Mouse (Mus musculus) cerebellum, adult 8-10 months (tissue): Measurements from ENCODE around the gene Spats2.
"Not testable (repeated sequence)": the region's sequence is repeated elsewhere in the genome, so short reads cannot be mapped to it uniquely, and the experiment has no call there.

ENCODE experiments used
- DNase-seq: peaks from one replicate; pipeline ENCODE4 v3.0.0; 2022

The Spats2 gene

DNA sequence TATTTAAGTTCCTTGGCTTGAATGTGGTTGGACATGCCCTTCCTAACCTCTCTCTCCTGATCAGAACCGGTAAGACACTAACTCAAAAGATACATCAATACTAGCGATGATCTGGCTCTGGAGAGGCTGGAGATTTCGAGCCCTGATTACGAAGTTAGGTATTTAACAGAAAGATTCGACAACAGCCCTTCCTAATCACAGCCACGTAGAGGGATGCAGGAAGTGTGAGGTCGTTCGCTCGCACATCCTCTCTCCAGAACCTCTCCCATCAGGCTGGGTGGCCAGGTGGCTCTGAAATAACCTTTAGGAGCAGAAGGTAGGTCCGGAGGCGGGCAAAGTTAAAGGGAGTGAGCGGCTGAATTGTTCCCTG lies at the start of gene Spats2:
Gene Spats2 (plus strand): TSS at position 206 of the 370 bp plus-strand sequence.
- no peak for DNase-seq

DNA sequence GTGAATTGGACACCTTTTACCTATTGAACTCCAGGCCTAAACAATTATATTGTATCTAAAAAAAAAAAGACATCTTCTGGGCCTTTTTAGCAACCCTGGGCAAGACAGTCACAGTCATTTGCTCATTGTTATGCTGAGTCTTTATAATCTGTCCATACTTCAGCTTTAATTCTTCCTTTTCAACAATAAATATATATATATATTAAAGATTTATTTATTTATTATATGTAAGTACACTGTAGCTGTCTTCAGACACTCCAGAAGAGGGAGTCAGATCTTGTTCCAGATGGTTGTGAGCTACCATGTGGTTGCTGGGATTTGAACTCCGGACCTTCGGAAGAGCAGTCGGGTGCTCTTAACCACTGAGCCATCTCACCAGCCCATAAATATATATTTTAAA lies 49.7 kb upstream of the Spats2 start:
- not testable (repeated sequence) for DNase-seq

DNA sequence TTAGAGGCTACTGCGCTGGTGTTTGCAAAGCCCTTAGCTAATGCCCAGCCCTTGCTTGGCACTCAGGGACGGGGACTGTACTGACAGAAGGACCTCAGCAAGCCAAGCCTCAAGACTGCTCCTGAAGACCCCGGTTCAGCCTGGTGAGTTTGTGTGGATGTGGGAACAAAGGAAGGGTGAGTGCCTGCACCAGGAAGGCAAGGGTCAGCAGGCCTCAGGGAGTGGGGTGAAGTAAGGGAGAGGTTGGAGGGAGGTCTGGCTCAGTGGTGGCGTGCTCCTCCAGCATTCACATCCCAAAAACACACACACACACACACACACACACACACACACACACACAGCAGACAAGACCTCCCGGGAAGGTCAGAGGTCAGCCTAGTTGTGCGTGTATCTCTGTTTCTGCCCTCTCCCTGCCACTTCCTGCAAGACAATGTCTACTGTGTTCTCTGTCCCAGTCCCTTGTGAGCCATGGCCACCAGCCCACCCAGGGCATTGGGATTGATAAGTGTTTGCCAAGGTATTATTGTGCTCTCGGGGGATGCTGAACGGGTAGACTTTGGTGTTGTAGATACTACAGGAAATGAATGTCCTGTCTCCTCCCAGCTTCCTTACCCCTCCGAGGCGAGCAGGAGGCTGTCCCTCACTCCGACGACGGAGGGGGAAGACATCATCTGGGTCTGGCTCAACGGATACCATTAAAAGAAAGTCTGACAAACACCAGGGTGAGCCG lies 47.4 kb upstream of the Spats2 start:
- no peak for DNase-seq

DNA sequence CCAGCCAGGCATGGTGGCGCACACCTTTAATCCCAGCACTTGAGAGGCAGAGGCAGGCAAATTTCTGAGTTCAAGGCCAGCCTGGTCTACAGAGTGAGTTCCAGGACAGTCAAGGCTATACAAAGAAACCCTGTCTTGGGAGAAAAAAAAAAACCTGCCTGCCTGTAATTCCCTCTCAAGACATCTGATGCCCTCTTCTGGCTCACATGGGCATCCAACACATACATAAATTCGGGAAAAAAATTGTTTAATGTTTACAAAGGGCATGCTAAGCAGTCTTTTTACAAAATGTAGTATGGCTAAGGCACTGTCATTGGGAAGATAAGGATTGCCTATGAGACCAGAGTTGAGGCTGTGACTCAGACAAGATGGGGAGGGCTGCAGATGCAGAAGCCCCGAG lies 45.9 kb upstream of the Spats2 start:
- no peak for DNase-seq

DNA sequence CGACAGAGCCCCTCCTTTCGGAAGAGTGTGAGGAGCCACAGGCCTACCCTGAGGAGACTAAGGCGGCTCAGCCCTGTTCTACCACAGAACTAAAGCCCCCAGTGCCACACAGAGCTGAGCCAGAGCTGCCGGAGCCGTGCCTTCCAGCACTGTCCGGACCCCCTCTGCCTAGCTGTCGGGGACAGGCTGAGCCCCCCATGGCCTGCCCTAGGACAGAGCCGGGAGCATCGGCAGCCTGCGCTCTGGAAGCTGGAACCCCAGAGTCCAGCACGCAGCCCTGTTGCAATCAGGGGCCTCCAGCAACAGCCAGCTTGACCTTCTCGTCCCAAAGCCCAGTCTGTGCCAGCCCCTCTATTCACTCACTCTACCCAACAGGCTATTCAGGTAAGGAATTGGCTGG lies 43.4 kb upstream of the Spats2 start:
- DNase-seq: no peak

DNA sequence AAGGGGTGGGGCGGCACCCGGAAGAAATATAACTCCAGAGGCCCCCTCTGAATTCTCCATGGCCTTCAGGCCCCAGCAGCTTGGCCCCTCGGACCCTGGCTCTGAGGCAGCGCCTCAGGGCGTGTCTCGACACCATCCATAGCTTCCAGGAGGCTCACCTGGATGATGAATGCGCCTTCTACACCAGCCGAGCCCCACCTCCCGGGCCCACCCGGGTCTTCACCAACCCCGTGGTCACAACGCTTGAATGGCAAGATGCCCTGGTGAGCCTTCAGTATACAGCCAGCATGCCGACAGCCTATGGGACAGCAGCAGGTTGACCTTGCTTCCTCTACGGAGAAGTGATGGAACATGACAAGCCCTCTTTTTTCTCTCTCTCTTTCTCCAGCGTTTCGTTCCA lies 42.9 kb upstream of the Spats2 start:
- no peak for DNase-seq

DNA sequence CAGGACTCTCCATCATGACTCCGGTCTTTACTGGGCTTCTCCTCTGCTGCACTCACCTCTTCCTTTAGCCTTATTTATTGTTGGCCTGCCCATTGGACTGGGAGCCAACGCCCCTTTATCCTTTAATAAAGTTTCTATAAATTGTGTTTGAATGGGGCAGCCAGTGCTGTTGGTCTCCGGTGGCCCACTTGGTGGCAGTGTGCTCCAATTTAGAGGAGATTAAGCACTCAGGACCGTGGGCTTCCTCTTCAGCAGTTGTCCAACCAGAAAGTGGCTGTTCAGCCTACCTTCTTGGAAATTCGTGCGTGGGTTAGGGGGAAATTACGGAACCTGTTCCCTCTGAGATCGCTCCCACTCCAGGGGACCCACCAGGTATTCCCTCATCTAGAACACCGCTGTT lies 42.5 kb upstream of the Spats2 start:
- no peak for DNase-seq

DNA sequence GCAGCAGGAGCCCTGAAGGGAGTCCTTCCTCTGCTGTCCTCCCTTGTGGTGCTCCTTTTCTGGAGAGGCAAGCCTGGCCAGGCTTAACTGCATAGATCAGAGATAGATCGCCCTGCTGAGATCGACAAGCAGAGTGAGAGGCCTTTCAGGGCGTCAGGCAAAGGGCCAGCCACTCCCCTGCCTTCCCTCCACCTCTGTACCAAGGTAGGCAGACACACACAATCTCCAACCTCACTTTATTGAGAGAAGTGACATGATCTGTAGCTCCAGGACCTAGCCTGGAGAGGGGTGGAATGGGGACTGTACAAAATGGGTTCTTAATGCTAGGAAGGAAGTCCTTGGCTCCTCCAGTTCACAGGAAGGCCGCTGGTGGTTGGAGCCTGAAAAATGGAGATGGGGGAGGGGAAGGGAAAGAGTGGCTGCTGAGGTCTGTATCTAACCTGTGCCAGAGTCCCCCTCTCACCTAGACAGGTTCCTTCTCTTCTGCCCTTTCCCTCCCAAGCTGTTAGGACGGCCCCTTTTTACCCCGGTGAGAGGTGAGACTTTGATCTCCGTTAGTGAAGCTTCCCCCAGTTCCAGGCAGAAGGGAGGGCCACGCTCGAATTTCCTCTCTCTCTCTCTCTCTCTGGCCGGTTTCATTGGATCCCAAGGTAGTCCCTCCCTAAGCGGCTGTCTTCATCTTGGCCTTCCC lies 41.7 kb upstream of the Spats2 start:
- DNase-seq: no peak

DNA sequence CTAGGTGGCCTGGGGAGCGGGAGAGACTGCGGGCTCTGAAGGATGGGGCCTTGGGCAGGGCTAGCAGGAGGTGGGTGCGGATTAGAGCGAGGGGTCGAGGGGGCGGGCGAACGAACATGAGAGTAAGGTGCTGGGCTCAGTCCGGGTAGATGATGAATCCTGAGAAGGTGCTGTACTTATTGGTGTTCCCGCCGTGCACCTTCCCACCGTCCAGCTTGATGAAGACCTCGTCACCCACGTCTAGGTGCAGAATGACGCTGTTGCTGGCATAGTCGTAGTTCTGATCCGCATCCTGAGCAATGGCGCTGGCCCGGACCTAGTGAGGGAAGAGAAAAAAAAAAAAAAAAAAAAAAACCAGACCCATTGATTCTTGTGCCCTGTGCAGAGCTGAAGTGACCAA lies 41.1 kb upstream of the Spats2 start:
- no peak for DNase-seq

DNA sequence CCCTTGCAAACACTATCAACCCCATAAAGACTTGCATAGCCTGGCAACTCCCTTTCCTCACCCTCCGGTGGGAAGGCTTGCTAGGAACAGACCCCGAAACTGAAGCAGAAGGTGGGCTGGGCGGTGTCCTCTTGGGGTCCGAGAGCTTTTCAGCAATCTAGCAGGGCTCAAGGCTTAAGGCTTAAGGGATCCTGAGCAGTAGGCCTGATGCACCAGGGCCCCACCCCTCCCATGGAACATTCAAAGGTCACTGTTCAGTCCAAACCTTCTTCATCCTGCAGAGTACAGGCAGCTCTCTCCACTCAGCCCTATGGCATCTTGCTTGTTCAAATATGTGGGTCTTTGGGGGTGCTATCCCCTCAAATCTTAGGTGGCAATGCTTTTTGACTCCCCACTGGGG lies 39.7 kb upstream of the Spats2 start:
- DNase-seq: no peak

DNA sequence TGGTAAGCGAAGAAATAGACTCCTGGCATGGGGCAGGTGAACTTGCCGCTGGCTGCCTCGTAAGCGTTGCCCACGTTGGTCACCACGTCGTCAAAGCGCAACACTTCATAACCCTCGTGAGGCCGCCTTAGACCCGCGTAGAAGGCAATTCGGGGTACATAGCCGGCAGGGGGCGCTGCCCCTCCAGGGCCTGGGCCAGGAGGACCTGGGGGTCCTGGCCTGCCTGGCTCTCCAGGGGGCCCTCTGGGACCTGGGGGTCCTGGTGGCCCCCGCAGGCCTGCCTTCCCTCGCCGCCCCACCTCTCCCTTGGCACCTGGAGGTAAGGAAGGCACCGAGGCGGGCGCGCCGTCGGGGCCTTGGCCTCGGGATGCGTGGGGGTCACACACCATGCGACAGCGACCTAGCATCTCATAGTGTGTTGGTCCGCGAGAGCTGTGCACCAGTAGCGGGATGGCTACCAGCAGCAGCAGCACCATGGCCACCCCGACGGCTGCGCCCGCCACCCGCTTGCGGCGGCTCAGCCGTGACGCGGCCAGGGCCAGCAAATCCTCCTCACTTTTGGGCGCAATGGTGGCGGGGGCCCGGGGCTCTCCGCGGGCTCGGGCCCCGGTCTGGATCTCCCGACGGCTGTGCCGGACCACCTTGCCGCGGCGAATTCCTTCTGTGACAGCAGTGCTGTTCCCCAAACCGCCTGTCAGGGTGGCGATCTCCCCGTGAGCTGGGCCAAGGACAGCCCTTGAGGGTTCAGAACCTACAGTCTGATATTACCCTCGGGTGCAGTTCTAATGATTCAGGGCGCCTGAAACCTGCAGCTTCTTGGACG lies 38.3 kb upstream of the Spats2 start, which contains the start of gene C1ql4:
Gene C1ql4 (minus strand): TSS at position 565 of the 823 bp plus-strand sequence.
- no peak for DNase-seq

DNA sequence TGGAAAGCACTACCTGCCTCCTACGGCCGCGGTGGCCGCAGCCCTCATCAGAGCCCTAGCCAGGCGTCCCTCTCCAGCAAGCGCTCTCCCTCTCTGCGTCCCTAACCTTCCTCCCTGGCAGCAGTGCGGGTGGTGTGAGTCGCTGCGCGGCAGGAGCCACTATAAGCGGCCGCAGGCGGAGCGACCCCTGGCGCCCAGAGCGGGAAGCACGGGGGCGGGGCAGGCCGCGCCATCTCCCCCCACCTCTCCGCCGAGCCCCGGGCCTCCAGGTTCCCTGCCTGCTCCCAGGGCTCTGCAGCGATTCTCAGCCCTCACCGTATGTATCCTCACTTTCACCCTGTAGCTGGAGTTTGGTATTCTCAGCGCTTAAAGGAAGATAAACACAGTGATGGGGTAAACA lies 37.4 kb upstream of the Spats2 start:
- peak; percentile 59 for DNase-seq

DNA sequence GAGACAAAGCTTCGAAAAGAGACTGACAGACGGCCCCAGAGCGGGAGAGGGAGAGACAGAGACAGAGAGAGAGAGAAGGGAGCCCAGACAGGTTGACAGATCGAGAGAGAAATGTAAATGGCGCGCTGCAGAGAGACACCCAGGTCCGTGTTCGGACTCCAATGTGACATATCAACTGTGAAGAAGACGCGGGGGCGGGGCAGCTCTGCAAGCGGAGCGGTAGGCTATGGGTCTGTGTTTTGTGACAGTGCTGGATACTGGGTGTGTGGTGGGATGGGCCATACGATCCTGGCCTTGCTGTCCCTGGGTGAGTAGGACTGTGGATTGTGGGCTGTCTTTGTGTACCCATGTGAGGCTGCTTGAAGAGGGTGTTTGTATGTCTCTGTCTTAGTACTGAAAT lies 36.6 kb upstream of the Spats2 start:
- DNase-seq: no peak

DNA sequence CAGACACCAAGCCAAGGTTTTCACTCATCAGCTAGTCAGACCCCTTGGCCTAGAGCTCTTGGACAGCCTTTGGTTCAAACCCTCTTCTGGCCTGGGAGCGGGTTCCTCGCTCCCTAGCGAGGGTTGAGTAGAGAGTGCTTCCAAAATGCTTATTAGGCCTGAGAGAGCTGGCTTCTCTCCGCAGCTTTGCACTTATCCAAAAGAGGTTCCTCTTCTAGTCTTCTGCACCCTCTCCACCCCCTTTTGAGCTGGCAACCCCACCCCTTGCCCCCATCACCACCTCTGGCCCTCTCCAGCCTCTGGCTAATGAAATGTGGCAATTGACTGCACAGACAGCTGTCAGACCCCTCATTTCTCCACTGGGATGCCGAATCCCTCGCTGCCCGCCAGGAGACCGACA lies 32.8 kb upstream of the Spats2 start, which contains the start of gene Dnajc22:
Gene Dnajc22 (plus strand): TSS at position 301 of the 400 bp plus-strand sequence.
- no peak for DNase-seq

DNA sequence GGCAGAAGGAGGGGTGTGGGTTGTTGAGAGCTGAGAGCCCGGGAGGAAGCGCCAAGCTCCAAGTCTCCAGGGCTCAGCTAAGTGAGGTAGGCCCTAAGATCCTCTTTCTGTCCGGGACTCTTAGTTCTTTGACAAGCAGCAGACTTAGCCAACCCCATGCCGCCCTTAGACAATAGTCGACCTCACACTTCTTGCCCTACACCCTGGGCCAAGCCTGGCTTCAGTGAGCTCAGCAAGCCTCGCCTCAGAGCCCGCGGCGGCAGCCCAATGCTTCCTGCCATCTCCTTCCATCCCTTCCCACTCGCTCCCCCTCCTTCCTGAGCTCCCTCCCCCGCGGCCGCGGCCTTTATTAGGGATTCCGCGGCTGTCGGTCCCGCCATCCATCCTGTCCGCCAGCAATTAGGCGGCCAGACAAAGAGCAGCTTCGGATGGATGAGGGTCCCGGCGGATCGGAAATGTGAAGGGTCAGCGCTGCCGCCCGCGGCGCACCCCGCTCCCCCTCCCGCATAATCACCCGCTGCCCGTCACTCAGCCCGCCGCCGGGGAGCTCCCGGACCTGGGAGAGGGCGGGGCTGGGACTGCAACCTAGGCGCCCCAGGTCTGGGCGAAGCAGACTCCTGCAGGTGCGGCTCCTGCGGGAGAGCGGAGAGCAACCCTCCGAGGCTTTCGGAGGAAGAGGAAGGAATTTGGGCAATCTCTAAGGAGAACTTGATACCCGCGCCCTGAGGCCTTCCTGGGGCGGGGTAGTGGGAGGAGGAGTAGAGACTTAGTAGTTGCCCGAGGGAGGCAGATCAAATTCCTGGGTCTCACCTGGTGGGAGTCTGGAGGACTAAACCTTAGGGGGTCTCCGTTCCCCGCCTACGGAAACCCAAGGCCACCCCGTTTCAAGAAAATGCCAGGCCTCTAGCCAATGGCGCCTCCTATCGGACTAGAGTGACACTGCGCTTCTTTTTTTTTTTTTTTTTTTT lies 32.1 kb upstream of the Spats2 start:
- DNase-seq: peak; percentile 40

DNA sequence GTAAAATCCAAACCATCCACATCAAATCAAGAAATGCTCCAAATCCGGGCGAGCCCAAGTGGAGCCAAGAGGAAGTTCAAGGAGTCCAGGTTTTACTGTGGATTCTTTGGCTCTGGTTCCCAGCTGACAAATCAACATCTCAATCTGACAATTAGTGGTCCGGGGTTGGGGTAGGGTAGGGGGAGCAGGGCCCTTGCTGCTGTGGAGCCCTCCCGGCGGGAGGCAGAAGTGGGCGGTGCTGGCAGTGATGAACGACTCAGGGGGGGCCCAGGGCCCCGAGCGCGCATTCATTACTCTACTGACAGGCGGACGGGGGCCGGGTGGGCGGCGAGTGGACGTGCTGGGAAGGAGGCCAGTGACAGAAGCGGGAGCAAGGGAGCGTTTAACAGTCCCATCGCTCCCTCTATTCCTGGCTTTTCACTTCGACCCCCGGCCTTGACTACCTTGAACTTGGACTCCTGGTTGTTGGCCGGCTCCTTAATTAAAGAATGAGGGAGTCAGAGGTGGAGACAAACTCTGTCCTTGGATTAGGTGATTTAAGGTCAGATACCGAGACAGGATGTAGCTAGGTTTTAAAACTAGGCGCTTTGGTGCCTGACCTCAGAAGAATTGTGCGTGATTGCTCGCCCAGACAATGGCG lies 31.0 kb upstream of the Spats2 start:
- DNase-seq: no peak

DNA sequence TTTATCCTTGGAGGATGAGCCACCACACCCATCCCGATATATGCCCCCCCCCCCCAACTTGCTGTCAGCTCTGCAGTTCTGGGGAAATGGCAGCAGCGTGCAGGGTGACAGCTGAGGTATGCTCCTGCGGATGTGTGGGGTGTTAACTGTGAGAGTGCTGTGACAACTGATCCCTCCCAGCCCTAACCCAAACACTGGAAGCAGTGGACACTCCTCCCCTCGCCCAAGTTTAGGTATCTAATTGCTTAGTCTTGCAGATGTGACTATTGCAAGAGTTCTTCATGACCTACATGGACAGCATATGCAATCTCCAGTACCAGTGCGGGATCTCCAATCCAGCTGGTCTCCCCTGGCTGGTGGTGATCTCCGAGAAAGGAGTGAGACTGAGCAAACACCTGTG lies 30.4 kb upstream of the Spats2 start:
- no peak for DNase-seq

DNA sequence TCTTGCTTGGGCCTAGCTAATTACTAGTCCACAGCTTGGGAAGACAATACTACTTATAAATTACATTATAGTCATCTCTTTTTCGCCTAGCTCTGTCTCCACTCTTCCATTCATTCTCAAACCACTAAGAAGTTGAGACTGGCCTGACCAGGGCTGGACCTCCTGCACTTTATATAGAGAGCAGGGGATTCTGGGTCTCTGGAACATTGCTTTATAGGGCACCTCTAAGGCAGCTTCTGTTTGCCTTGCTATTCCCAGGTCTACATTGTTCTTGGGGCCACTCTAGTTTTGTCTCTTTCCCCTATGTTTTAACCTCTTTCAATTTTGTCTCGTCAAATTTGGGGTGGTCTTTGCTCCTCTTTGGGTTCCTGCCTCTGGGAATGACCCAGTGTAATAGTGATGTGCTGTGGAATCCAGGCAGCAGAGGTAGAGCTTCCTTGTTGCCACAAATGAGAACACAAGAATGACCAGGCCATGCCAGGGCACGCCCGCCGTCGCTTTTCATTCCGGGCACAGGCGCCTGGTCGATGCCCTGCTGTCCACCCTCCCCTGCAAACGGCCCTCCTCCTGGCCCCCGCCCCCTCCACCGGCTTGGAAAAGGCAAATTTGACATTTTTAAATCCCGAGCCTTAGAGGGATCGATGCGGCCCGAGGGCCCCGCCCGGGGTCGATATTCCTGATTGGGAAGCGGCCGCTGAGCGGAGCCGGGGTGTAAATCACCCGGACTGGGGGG lies 29.5 kb upstream of the Spats2 start:
- no peak for DNase-seq

DNA sequence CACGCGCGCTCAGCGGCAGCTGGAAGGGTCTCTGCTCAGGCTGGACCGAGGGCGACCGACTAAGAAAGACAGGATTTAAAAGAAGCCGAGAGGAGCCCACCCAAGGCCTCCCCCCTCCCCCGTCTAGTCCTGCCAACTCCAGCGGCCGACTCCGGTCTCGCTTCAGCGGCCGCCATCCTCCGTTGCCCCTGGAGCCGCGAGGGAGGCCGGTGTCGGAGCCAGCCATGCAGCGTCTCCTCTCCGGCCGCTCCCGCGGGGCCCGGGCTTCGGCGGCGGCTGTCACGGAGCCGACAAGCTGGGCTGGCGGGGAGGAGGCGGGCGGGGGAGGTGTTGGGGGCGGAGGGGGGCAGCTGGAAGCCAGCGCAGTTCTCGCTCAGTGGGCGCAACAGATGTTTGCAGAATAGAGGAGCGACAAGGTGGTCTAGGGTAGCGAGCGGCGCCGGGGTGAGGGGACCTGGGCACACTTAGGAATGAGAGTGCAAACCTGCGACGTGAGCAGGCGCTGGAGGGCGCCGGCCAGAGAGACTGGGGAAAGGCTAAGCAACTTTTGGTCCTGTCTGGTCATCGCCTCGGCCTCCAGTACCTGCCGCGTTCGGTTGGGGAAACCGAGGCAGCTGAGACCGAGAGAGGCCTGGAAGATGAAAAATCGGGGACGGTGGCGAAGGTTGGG lies 28.8 kb upstream of the Spats2 start:
- DNase-seq: no peak

DNA sequence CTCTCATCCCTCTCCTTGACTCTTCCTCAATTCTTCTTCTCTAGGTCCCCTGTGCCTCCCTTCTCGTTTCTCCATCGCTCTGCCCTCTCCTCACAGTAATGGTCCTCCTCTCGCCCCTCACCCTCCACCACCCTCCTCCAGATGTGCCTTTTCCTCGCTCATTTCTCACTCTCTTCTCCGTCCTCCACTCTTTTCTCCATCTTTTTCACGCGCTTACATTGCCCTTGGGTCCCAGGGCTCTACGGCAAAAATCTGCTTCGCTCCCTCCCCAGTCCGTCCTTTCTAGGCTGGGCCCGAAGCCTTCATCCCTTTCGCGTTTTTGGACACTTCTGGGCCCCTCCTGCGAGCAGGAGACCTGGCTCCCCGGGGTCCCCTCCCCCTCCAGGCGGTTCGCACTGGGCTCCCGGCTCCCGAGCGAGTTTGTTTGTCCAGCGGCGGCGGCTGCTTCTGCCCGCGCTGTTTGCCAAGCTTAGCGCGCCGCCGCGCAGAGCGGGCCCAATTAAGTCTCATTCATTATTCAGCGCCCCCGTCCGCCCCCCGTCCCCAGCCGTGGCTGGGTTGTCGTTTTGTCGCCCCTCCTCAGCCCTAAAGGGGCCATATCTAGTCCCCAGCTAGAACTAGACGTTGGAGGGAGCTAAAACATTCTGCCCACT lies 27.8 kb upstream of the Spats2 start:
- DNase-seq: no peak
